Mouse (Mus musculus) c-Kit-positive CD71-positive TER-119-negative erythroid progenitor cells, embryonic 14.5 days (primary cell): ENCODE measurements at regions not wholly inside any gene's neighbourhood (a gene's known extent, or its start where the extent isn't known, plus 50 kb on each side); places are given as distances from the start of the nearest gene placed in this dataset.
"Not testable (repeated sequence)": the region's sequence is repeated elsewhere in the genome, so short reads cannot be mapped to it uniquely, and the experiment has no call there.

Source experiments
- DNase-seq: peaks from one replicate; pipeline ENCODE4 v3.0.0-alpha.2; 2013; ENCODE audit warnings: low read depth

GRCm38 (mm10) chr16:58155538-58155937, 252.7 kb upstream of the Dcbld2 start:
- no peak for DNase-seq

- DNase-seq, result no peak
Measured at GRCm38 (mm10) chr16:58178744-58179401, 229.4 kb upstream of the Dcbld2 start.

GRCm38 (mm10) chr16:58179981-58180380, 228.3 kb upstream of the Dcbld2 start:
- not testable (repeated sequence) for DNase-seq

GRCm38 (mm10) chr16:58194619-58195497, 213.4 kb upstream of the Dcbld2 start:
- no peak for DNase-seq

- DNase-seq, result no peak
Measured at GRCm38 (mm10) chr16:58211872-58212271, 196.4 kb upstream of the Dcbld2 start.

GRCm38 (mm10) chr16:58234686-58235085, 173.6 kb upstream of the Dcbld2 start:
- DNase-seq, result no peak

- no peak for DNase-seq
Measured at GRCm38 (mm10) chr16:58236857-58237256, 171.4 kb upstream of the Dcbld2 start.

- DNase-seq, result no peak
Measured at GRCm38 (mm10) chr16:58276281-58276680, 132.0 kb upstream of the Dcbld2 start.

GRCm38 (mm10) chr16:58281474-58281873, 126.8 kb upstream of the Dcbld2 start:
- DNase-seq, result no peak

GRCm38 (mm10) chr16:58294457-58294856, 113.8 kb upstream of the Dcbld2 start:
- DNase-seq, result no peak

- no peak for DNase-seq
Measured at GRCm38 (mm10) chr16:58295128-58295527, 113.1 kb upstream of the Dcbld2 start.

- peak; percentile 34 for DNase-seq
Measured at GRCm38 (mm10) chr16:58299495-58299894, 108.7 kb upstream of the Dcbld2 start.

- no peak for DNase-seq
Measured at GRCm38 (mm10) chr16:58300098-58300497, 108.1 kb upstream of the Dcbld2 start.

GRCm38 (mm10) chr16:58303555-58303954, 104.7 kb upstream of the Dcbld2 start:
- DNase-seq, result no peak

GRCm38 (mm10) chr16:58316889-58317455, 91.3 kb upstream of the Dcbld2 start:
- no peak for DNase-seq

- DNase-seq, result no peak
Measured at GRCm38 (mm10) chr16:58331087-58331486, 77.2 kb upstream of the Dcbld2 start.

- no peak for DNase-seq
Measured at GRCm38 (mm10) chr16:58343921-58344320, 64.3 kb upstream of the Dcbld2 start.

GRCm38 (mm10) chr16:58349354-58349753, 58.9 kb upstream of the Dcbld2 start:
- DNase-seq, result no peak

GRCm38 (mm10) chr16:58349802-58350201, 58.4 kb upstream of the Dcbld2 start:
- no peak for DNase-seq

GRCm38 (mm10) chr16:58352156-58352555, 56.1 kb upstream of the Dcbld2 start:
- no peak for DNase-seq

GRCm38 (mm10) chr16:58354551-58354950, 53.7 kb upstream of the Dcbld2 start:
- DNase-seq, result no peak
